Mouse (Mus musculus) forebrain, embryonic 15.5 days (tissue): Measurements from ENCODE around the gene Srsf6. TPM values are rescaled to one million over a fixed set of nuclear protein-coding genes. Genes with fewer than 3 reads are reported as not detected.

ENCODE experiments used
- ATAC-seq: fragments of 200-750 bp; cut with Nextera tagmentation; replicated peaks from 2 replicates; pipeline ENCODE4 v1.8.0; 2017; ENCODE audit warnings: mild to moderate bottlenecking, moderate TSS enrichment, moderate library complexity
- H3K27ac ChIP-seq: fragments of 300-500 bp; sonication (generic); replicated peaks from 2 replicates; pipeline ENCODE4 v1.5.1; 2015; ENCODE audit warnings: mild to moderate bottlenecking, inconsistent platforms
- H3K27me3 ChIP-seq: fragments of 300-500 bp; sonication (generic); 2 replicates; pipeline ENCODE4 v1.6.1; 2015; ENCODE audit warnings: inconsistent platforms
- H3K36me3 ChIP-seq: fragments of 300-500 bp; sonication (generic); 2 replicates; pipeline ENCODE4 v1.6.1; 2015; ENCODE audit warnings: mild to moderate bottlenecking, inconsistent platforms
- H3K4me1 ChIP-seq: fragments of 300-500 bp; sonication (generic); 2 replicates; pipeline ENCODE4 v1.6.1; 2015; ENCODE audit warnings: inconsistent platforms
- H3K4me2 ChIP-seq: fragments of 300-500 bp; sonication (generic); replicated peaks from 2 replicates; pipeline ENCODE4 v1.6.1; 2015; ENCODE audit warnings: mild to moderate bottlenecking, inconsistent platforms
- H3K4me3 ChIP-seq: fragments of 300-500 bp; sonication (generic); 2 replicates; pipeline ENCODE4 v1.5.1; 2015; ENCODE audit warnings: mild to moderate bottlenecking, inconsistent platforms
- H3K9ac ChIP-seq: fragments of 300-500 bp; sonication (generic); replicated peaks from 2 replicates; pipeline ENCODE4 v1.6.1; 2015; ENCODE audit warnings: mild to moderate bottlenecking, inconsistent platforms
- H3K9me3 ChIP-seq: fragments of 300-500 bp; sonication (generic); 2 replicates; pipeline ENCODE4 v1.6.1; 2016; ENCODE audit warnings: inconsistent platforms
- WGBS: fragments of 180-500 bp; shearing (Covaris S2); methylation state at CpG from one replicate; pipeline ENCODE4 v1.1.7; 2015; ENCODE audit warnings: mixed read lengths; 5-methylcytosine and 5-hydroxymethylcytosine counted together
- polyA plus RNA-seq: library from polyadenylated mRNA; unstranded; fragments of >200 nt; fragmentation: Nextera tagmentation; extraction: Ambion mirVana; gene quantifications from 2 replicates; pipeline ENCODE4 v1.2.1, GENCODE M21; 2015

Gene Srsf6
- polyA plus RNA-seq, 1 experiment from 2014 or later, result 172 TPM

- Histone ChIP-seq H3K36me3 (no peaks in the 10 kb centered on the region), H3K4me3 (no peak overlapping the region), H3K27me3 (0 out of 2 replicates have a peak, but pooled peaks cover 3% of the 10 kb centered on the region), H3K4me1 (no peaks in the 10 kb centered on the region), H3K27ac (no peak overlapping the region), H3K9ac (no peak overlapping the region), H3K4me2 (no peak overlapping the region), H3K9me3 (no peaks in the 10 kb centered on the region)
- no peak for ATAC-seq
- WGBS, result 51% methylated on average over 2 of the region's 2 CpGs
Observed at GRCm38 (mm10) chr2:162914519-162914918, 16.8 kb upstream of the Srsf6 start.

- Histone ChIP-seq H3K9ac (no peak overlapping the region), H3K27ac (no peak overlapping the region), H3K9me3 (no peaks in the 10 kb centered on the region), H3K27me3 (peaks cover 3% of the 10 kb centered on the region; the same call in 1 of the 2 replicates), H3K4me2 (no peak overlapping the region), H3K4me1 (no peaks in the 10 kb centered on the region), H3K4me3 (no peak overlapping the region), H3K36me3 (no peaks in the 10 kb centered on the region)
- ATAC-seq, result no peak
- 80% methylated on average over 5 of the region's 5 CpGs for WGBS
Observed at GRCm38 (mm10) chr2:162919926-162920325, 11.4 kb upstream of the Srsf6 start.

GRCm38 (mm10) chr2:162922183-162922582 is 9.1 kb upstream of the Srsf6 start:
- no peaks in the 10 kb centered on the region for H3K9me3 ChIP-seq
- no peak overlapping the region for H3K27ac ChIP-seq
- H3K36me3 ChIP-seq, result no peaks in the 10 kb centered on the region
- 16% methylated on average over 6 of the region's 6 CpGs for WGBS
- ATAC-seq, result no peak
- H3K9ac ChIP-seq, result no peak overlapping the region
- H3K4me3 ChIP-seq, result no peak overlapping the region
- peaks cover 3% of the 10 kb centered on the region; the same call in 1 of the 2 replicates for H3K27me3 ChIP-seq
- no peaks in the 10 kb centered on the region for H3K4me1 ChIP-seq
- no peak overlapping the region for H3K4me2 ChIP-seq

- Histone ChIP-seq H3K4me2 (no peak overlapping the region), H3K27ac (no peak overlapping the region), H3K36me3 (no peaks in the 10 kb centered on the region), H3K27me3 (no peaks in the 10 kb centered on the region; the same call in 1 of the 2 replicates), H3K9ac (no peak overlapping the region), H3K9me3 (no peaks in the 10 kb centered on the region), H3K4me3 (no peak overlapping the region), H3K4me1 (no peaks in the 10 kb centered on the region)
- no peak for ATAC-seq
- 78% methylated on average over 5 of the region's 5 CpGs for WGBS
Observed at GRCm38 (mm10) chr2:162922834-162923233, 8.5 kb upstream of the Srsf6 start.

GRCm38 (mm10) chr2:162924126-162924525 is 7.2 kb upstream of the Srsf6 start:
- Histone ChIP-seq H3K27me3 (no peaks in the 10 kb centered on the region; the same call in 1 of the 2 replicates), H3K4me3 (no peak overlapping the region), H3K36me3 (no peaks in the 10 kb centered on the region), H3K27ac (no peak overlapping the region), H3K4me2 (no peak overlapping the region), H3K4me1 (no peaks in the 10 kb centered on the region), H3K9me3 (no peaks in the 10 kb centered on the region), H3K9ac (no peak overlapping the region)
- WGBS, result 76% methylated on average over 5 of the region's 5 CpGs
- ATAC-seq, result no peak

GRCm38 (mm10) chr2:162927918-162928585 is 3.3 kb upstream of the Srsf6 start:
- H3K9ac ChIP-seq, result no peak overlapping the region
- 66% methylated on average over 3 of the region's 3 CpGs for WGBS
- H3K27me3 ChIP-seq, result no peaks in the 10 kb centered on the region
- no peak overlapping the region for H3K27ac ChIP-seq
- ATAC-seq, result no peak
- H3K4me1 ChIP-seq, result peaks cover 13% of the 10 kb centered on the region
- H3K4me3 ChIP-seq, result no peak overlapping the region
- H3K36me3 ChIP-seq, result peaks cover 3% of the 10 kb centered on the region; the same call in 1 of the 2 replicates
- H3K4me2 ChIP-seq, result no peak overlapping the region
- no peaks in the 10 kb centered on the region for H3K9me3 ChIP-seq

DNA sequence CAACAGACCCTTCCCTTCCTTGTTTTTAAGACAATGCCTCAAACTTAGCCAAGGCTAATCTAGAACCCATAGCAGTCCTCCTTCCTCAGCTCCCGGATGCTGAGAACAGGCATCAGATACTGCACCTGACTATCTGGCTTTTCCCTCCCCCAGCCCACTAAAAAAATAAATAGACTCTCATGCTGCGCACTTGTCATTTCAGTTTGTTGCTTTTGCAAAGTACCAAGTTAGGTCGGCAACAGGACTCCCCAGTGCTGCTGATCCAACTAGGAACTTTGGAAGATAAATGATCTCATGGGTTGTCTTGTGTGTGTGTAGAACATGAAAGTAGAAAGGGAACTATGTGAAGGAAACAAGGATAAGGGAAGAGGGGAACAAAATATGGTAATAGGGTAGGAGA is 1.6 kb upstream of the Srsf6 start:
- no peak overlapping the region for H3K4me3 ChIP-seq
- no peaks in the 10 kb centered on the region for H3K27me3 ChIP-seq
- H3K9me3 ChIP-seq, result no peaks in the 10 kb centered on the region
- no peak overlapping the region for H3K4me2 ChIP-seq
- 91% methylated on average over 3 of the region's 3 CpGs for WGBS
- no peak for ATAC-seq
- no peak overlapping the region for H3K27ac ChIP-seq
- H3K36me3 ChIP-seq, result peaks cover 19% of the 10 kb centered on the region
- no peak overlapping the region for H3K9ac ChIP-seq
- H3K4me1 ChIP-seq, result peaks cover 20% of the 10 kb centered on the region

DNA sequence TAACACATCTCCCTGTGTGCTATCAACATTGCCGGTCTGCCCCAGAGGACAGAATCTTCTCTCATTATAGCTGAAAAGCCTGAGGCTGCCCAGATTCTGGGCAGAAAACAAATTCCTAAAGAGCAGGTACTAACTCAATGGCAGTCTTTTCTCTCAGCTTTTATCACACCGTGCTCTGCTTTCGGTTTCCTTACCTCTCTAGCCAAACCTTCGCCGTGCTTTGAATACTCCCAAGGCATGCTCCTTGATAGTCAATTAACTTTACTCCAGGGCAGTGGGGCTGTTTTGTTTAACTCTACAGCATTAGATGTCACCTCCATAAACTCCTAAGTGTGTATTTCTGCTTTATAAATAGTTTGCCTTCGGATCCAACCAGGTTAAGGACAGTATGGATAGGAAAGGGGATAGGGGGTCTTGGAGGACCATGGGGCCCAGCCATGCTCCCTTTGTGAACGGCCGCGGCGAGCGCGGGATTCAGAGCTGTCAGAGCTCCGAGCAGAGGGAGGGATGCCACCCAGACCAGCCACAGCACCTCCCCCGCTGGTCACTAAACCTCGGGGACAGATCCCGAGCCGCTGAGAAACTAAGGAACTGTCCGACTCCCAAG is 709 bp upstream of the Srsf6 start:
- H3K9me3 ChIP-seq, result no peaks in the 10 kb centered on the region
- peak overlapping the region; percentile 100 for H3K9ac ChIP-seq
- peaks cover 20% of the 10 kb centered on the region for H3K4me1 ChIP-seq
- H3K27me3 ChIP-seq, result no peaks in the 10 kb centered on the region
- peak overlapping the region; percentile 98 for H3K4me3 ChIP-seq
- H3K27ac ChIP-seq, result peak overlapping the region; percentile 98
- H3K4me2 ChIP-seq, result peak overlapping the region; percentile 79
- peaks cover 28% of the 10 kb centered on the region for H3K36me3 ChIP-seq
- WGBS, result under 1% methylated on average over 18 of the region's 18 CpGs
- peak; percentile 58 for ATAC-seq

GRCm38 (mm10) chr2:162931674-162932650 is 634 bp downstream of the Srsf6 start:
- under 1% methylated on average over 72 of the region's 103 CpGs for WGBS
- Histone ChIP-seq H3K4me3 (peak overlapping the region; percentile 98), H3K4me1 (peaks cover 20% of the 10 kb centered on the region), H3K27me3 (no peaks in the 10 kb centered on the region), H3K4me2 (peak overlapping the region; percentile 66), H3K9ac (peak overlapping the region; percentile 100), H3K27ac (peak overlapping the region; percentile 98), H3K9me3 (no peaks in the 10 kb centered on the region), H3K36me3 (peaks cover 40% of the 10 kb centered on the region)
- peak; percentile 62 for ATAC-seq

DNA sequence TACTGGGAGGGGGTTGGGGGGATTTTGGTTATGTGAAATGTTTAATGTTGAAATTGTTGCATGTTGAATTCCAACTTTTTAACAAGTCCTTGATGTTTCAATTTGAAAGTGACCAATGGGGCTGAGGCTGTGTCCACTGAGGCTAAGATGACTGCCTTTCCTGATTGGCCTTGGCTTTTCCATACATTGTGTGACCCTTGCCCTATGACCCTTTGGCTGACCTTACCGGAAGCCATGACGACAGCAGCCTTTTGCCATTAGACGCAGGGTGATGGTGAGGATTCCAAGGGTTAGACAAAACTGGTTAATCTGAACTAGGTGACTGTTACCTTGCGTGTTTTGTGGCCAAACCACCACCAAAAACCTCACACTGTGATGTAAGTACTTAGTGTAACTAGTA is 1.4 kb downstream of the Srsf6 start:
- WGBS, result 56% methylated on average over 4 of the region's 4 CpGs
- Histone ChIP-seq H3K4me1 (peaks cover 20% of the 10 kb centered on the region), H3K4me3 (peak overlapping the region; percentile 98), H3K9me3 (no peaks in the 10 kb centered on the region), H3K27me3 (no peaks in the 10 kb centered on the region), H3K9ac (no peak overlapping the region), H3K4me2 (peak overlapping the region; percentile 66), H3K36me3 (peaks cover 45% of the 10 kb centered on the region), H3K27ac (no peak overlapping the region)
- ATAC-seq, result no peak

- 95% methylated on average over 19 of the region's 19 CpGs for WGBS
- peaks cover 61% of the 10 kb centered on the region for H3K36me3 ChIP-seq
Observed at GRCm38 (mm10) chr2:162934421-162934820, 3.1 kb downstream of the Srsf6 start.

GRCm38 (mm10) chr2:162935700-162936099 is 4.4 kb downstream of the Srsf6 start:
- Histone ChIP-seq H3K27me3 (no peaks in the 10 kb centered on the region), H3K9me3 (no peaks in the 10 kb centered on the region), H3K9ac (no peak overlapping the region), H3K4me2 (no peak overlapping the region), H3K36me3 (peaks cover 74% of the 10 kb centered on the region), H3K27ac (no peak overlapping the region), H3K4me3 (no peak overlapping the region), H3K4me1 (peaks cover 15% of the 10 kb centered on the region)
- no peak for ATAC-seq
- WGBS, result 97% methylated on average over 3 of the region's 3 CpGs

More at GRCm38 (mm10) chr2:162934421-162934820, 3.1 kb downstream of the Srsf6 start:
- H3K27me3 ChIP-seq, result no peaks in the 10 kb centered on the region
- H3K4me2 ChIP-seq, result no peak overlapping the region
- no peak for ATAC-seq
- H3K4me1 ChIP-seq, result peaks cover 20% of the 10 kb centered on the region
- H3K9me3 ChIP-seq, result no peaks in the 10 kb centered on the region
- H3K27ac ChIP-seq, result no peak overlapping the region
- H3K4me3 ChIP-seq, result no peak overlapping the region
- H3K9ac ChIP-seq, result no peak overlapping the region
